Mouse (Mus musculus) intestine, postnatal 0 days (tissue): ENCODE measurements around the gene Gpc4. TPM values are rescaled to one million over a fixed set of nuclear protein-coding genes. Genes with fewer than 3 reads are reported as not detected.

Experiments used
- ATAC-seq: fragments of 200-750 bp; cut with Nextera tagmentation; 2 replicates; pipeline ENCODE4 v1.8.0; 2017; ENCODE audit warnings: mild to moderate bottlenecking, moderate TSS enrichment, moderate library complexity
- H3K27ac ChIP-seq: fragments of 300-500 bp; sonication (generic); 2 replicates; pipeline ENCODE4 v1.5.1; 2014; ENCODE audit warnings: mild to moderate bottlenecking, low read depth, low read length, moderate library complexity
- H3K27me3 ChIP-seq: fragments of 300-500 bp; sonication (generic); replicated peaks from 2 replicates; pipeline ENCODE4 v1.6.1; 2014; ENCODE audit warnings: low read length, mixed read lengths; ENCODE audit not compliant: control insufficient read depth, insufficient read depth
- H3K36me3 ChIP-seq: fragments of 300-500 bp; sonication (generic); 2 replicates; pipeline ENCODE4 v1.6.1; 2014; ENCODE audit warnings: mild to moderate bottlenecking, moderate library complexity; ENCODE audit not compliant: control insufficient read depth, insufficient read depth
- H3K4me1 ChIP-seq: fragments of 300-500 bp; sonication (generic); replicated peaks from 2 replicates; pipeline ENCODE4 v1.6.1; 2014; ENCODE audit warnings: antibody characterized with exemption, low read length, mixed read lengths; ENCODE audit not compliant: control insufficient read depth, insufficient read depth
- H3K4me2 ChIP-seq: fragments of 300-500 bp; sonication (generic); replicated peaks from 2 replicates; pipeline ENCODE4 v1.6.1; 2014; ENCODE audit warnings: low read depth, mild to moderate bottlenecking, moderate library complexity
- H3K4me3 ChIP-seq: fragments of 300-500 bp; sonication (generic); 2 replicates; pipeline ENCODE4 v1.5.1; 2014; ENCODE audit warnings: low read depth, low read length
- H3K9ac ChIP-seq: fragments of 300-500 bp; sonication (generic); 2 replicates; pipeline ENCODE4 v1.6.1; 2014; ENCODE audit warnings: mild to moderate bottlenecking, low read depth, low read length
- H3K9me3 ChIP-seq: fragments of 300-500 bp; sonication (generic); 2 replicates; pipeline ENCODE4 v1.6.1; 2016; ENCODE audit warnings: mixed run types; ENCODE audit not compliant: control insufficient read depth
- CTCF ChIP-seq: sonication (generic); IDR thresholded peaks from 2 replicates; pipeline ENCODE4 v1.5.1; 2016; ENCODE audit warnings: low read depth, mild to moderate bottlenecking, control low read depth, antibody characterized with exemption, moderate library complexity
- WGBS: fragments of 180-500 bp; shearing (Covaris S2); extraction: QIAGEN DNeasy Blood & Tissue Kit; methylation state at CpG from one replicate; pipeline ENCODE4 v1.1.7; 2014; 5-methylcytosine and 5-hydroxymethylcytosine counted together
- polyA plus RNA-seq: library from polyadenylated mRNA; unstranded; fragments of >200 nt; fragmentation: Nextera tagmentation; extraction: Ambion mirVana; gene quantifications from 2 replicates; pipeline ENCODE4 v1.2.1, GENCODE M21; 2015

Gene Gpc4
- polyA plus RNA-seq, 1 experiment from 2014 or later = 21.2 TPM

DNA sequence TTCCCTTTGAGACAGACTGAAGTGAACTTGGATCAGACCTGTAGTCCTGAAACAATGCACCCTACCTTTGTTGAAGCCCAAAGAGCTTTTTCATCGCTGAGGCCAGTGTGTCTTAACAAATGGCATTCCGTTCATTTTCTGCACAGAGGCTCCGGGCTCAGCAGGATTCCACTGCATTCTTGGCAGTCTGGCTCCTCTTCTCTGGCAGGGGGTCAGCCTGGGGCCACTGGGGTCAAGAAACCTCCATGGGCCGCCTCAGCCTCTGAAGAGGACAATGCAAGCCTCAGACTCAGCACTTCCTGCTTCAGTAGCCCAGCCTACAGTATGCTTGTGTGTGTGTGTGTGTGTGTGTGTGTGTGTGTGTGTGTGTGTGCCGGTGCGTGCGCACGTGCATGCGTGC, 147.4 kb downstream of the Gpc4 start:
- Histone ChIP-seq H3K27me3 (no peaks in the 10 kb centered on the region), H3K4me3 (no peak overlapping the region), H3K27ac (no peak overlapping the region), H3K4me2 (no peak overlapping the region), H3K9me3 (no peaks in the 10 kb centered on the region), H3K9ac (no peak overlapping the region), H3K36me3 (no peaks in the 10 kb centered on the region), H3K4me1 (no peaks in the 10 kb centered on the region)
- whole genome bisulfite sequencing = 61% methylated on average over 9 of the region's 9 CpGs
- ATAC-seq = no peak
- no peak for TF ChIP-seq CTCF

Other genes starting within 250 kb of the Gpc4 start
- 0.12 TPM in 1 of 2 replicates, not detected in the other for gene 1700080O16Rik, start 192.5 kb downstream of the Gpc4 start, polyA plus RNA-seq